Mouse (Mus musculus): ENCODE results near the gene Fam240a. TPM values are rescaled to one million over a fixed set of nuclear protein-coding genes. Genes with fewer than 3 reads are reported as not detected.

The Fam240a gene
- polyA plus RNA-seq, 1 experiment from 2014 or later = not detected

- ATAC-seq (ENCODE audit: insufficient number of reproducible peaks, insufficient read depth, low FRiP score, low read depth) = no peak
- Histone ChIP-seq H3K9ac (replicated peaks; ENCODE audit: low read depth, low read length) (no peak overlapping the region), H3K4me3 (ENCODE audit: low read depth, low read length) (no peak overlapping the region), H3K9me3 (ENCODE audit: control insufficient read depth, low read depth, low read length) (no peaks in the 10 kb centered on the region), H3K4me1 (ENCODE audit: control insufficient read depth, insufficient read depth, low read length) (no peaks in the 10 kb centered on the region), H3K27ac (ENCODE audit: low read length) (no peak overlapping the region), H3K36me3 (ENCODE audit: control insufficient read depth, insufficient read depth, low read length) (no peaks in the 10 kb centered on the region), H3K27me3 (ENCODE audit: control insufficient read depth, insufficient read depth, low read length) (no peaks in the 10 kb centered on the region), H3K4me2 (replicated peaks; ENCODE audit: low read depth, low read length) (no peak overlapping the region)
- 40% methylated on average over 2 of the region's 2 CpGs for WGBS
Observed at GRCm38 (mm10) chr9:110954681-110955445, 38.2 kb upstream of the Fam240a start.

GRCm38 (mm10) chr9:110953550-110954461, 37.1 kb upstream of the Fam240a start:
- no peak overlapping the region for H3K9ac ChIP-seq (replicated peaks; ENCODE audit: low read depth, low read length)
- no peaks in the 10 kb centered on the region for H3K9me3 ChIP-seq (ENCODE audit: control insufficient read depth, low read depth, low read length)
- H3K27me3 ChIP-seq (ENCODE audit: control insufficient read depth, insufficient read depth, low read length) = no peaks in the 10 kb centered on the region
- H3K4me3 ChIP-seq (ENCODE audit: low read depth, low read length) = peak overlapping the region; percentile 45
- peak overlapping the region; percentile 86 for H3K4me2 ChIP-seq (replicated peaks; ENCODE audit: low read depth, low read length)
- WGBS = under 1% methylated on average over 44 of the region's 44 CpGs
- no peak overlapping the region for H3K27ac ChIP-seq (ENCODE audit: low read length)
- H3K36me3 ChIP-seq (ENCODE audit: control insufficient read depth, insufficient read depth, low read length) = no peaks in the 10 kb centered on the region
- ATAC-seq (ENCODE audit: insufficient number of reproducible peaks, insufficient read depth, low FRiP score, low read depth) = peak; percentile 50; the same call in 1 of the 2 replicates
- H3K4me1 ChIP-seq (ENCODE audit: control insufficient read depth, insufficient read depth, low read length) = no peaks in the 10 kb centered on the region

- Histone ChIP-seq H3K4me3 (ENCODE audit: low read depth, low read length) (no peak overlapping the region; the same call in 1 of the 2 replicates), H3K27ac (ENCODE audit: low read length) (no peak overlapping the region), H3K36me3 (ENCODE audit: control insufficient read depth, insufficient read depth, low read length) (no peaks in the 10 kb centered on the region), H3K4me1 (ENCODE audit: control insufficient read depth, insufficient read depth, low read length) (no peaks in the 10 kb centered on the region), H3K9ac (replicated peaks; ENCODE audit: low read depth, low read length) (no peak overlapping the region), H3K4me2 (replicated peaks; ENCODE audit: low read depth, low read length) (peak overlapping the region; percentile 86), H3K27me3 (ENCODE audit: control insufficient read depth, insufficient read depth, low read length) (no peaks in the 10 kb centered on the region), H3K9me3 (ENCODE audit: control insufficient read depth, low read depth, low read length) (no peaks in the 10 kb centered on the region)
- 41% methylated on average over 5 of the region's 5 CpGs for WGBS
- no peak for ATAC-seq (ENCODE audit: insufficient number of reproducible peaks, insufficient read depth, low FRiP score, low read depth)
Observed at GRCm38 (mm10) chr9:110952931-110953549, 36.4 kb upstream of the Fam240a start.

GRCm38 (mm10) chr9:110952398-110952797, 35.7 kb upstream of the Fam240a start:
- H3K4me1 ChIP-seq (ENCODE audit: control insufficient read depth, insufficient read depth, low read length) = no peaks in the 10 kb centered on the region
- 60% methylated on average over 6 of the region's 6 CpGs for WGBS
- no peak overlapping the region for H3K9ac ChIP-seq (replicated peaks; ENCODE audit: low read depth, low read length)
- no peak overlapping the region for H3K27ac ChIP-seq (ENCODE audit: low read length)
- H3K4me3 ChIP-seq (ENCODE audit: low read depth, low read length) = no peak overlapping the region
- no peaks in the 10 kb centered on the region for H3K27me3 ChIP-seq (ENCODE audit: control insufficient read depth, insufficient read depth, low read length)
- H3K9me3 ChIP-seq (ENCODE audit: control insufficient read depth, low read depth, low read length) = no peaks in the 10 kb centered on the region
- ATAC-seq (ENCODE audit: insufficient number of reproducible peaks, insufficient read depth, low FRiP score, low read depth) = no peak
- H3K4me2 ChIP-seq (replicated peaks; ENCODE audit: low read depth, low read length) = no peak overlapping the region
- H3K36me3 ChIP-seq (ENCODE audit: control insufficient read depth, insufficient read depth, low read length) = no peaks in the 10 kb centered on the region

- Histone ChIP-seq H3K4me1 (ENCODE audit: control insufficient read depth, insufficient read depth, low read length) (no peaks in the 10 kb centered on the region), H3K27ac (ENCODE audit: low read length) (no peak overlapping the region), H3K27me3 (ENCODE audit: control insufficient read depth, insufficient read depth, low read length) (no peaks in the 10 kb centered on the region), H3K36me3 (ENCODE audit: control insufficient read depth, insufficient read depth, low read length) (no peaks in the 10 kb centered on the region), H3K4me3 (ENCODE audit: low read depth, low read length) (no peak overlapping the region), H3K9ac (replicated peaks; ENCODE audit: low read depth, low read length) (no peak overlapping the region), H3K9me3 (ENCODE audit: control insufficient read depth, low read depth, low read length) (no peaks in the 10 kb centered on the region), H3K4me2 (replicated peaks; ENCODE audit: low read depth, low read length) (no peak overlapping the region)
- ATAC-seq (ENCODE audit: insufficient number of reproducible peaks, insufficient read depth, low FRiP score, low read depth) = no peak
- 91% methylated on average over 13 of the region's 13 CpGs for WGBS
Observed at GRCm38 (mm10) chr9:110951866-110952265, 35.2 kb upstream of the Fam240a start.

GRCm38 (mm10) chr9:110951397-110951796, 34.7 kb upstream of the Fam240a start, which contains the start of gene Lrrc2:
Lrrc2 (plus strand) TSS chr9:110951545.
- Histone ChIP-seq H3K36me3 (ENCODE audit: control insufficient read depth, insufficient read depth, low read length) (no peaks in the 10 kb centered on the region), H3K27ac (ENCODE audit: low read length) (no peak within 1 kb of the TSS), H3K4me1 (ENCODE audit: control insufficient read depth, insufficient read depth, low read length) (no peaks in the 10 kb centered on the region), H3K27me3 (ENCODE audit: control insufficient read depth, insufficient read depth, low read length) (0 out of 2 replicates have a peak, but pooled peaks cover 3% of the 10 kb centered on the region), H3K4me3 (ENCODE audit: low read depth, low read length) (no peak within 1 kb of the TSS), H3K9me3 (ENCODE audit: control insufficient read depth, low read depth, low read length) (no peaks in the 10 kb centered on the region), H3K9ac (replicated peaks; ENCODE audit: low read depth, low read length) (no peak within 1 kb of the TSS), H3K4me2 (replicated peaks; ENCODE audit: low read depth, low read length) (no peak within 1 kb of the TSS)
- WGBS = 70% methylated on average over 11 of the region's 11 CpGs
- no peak for ATAC-seq (ENCODE audit: insufficient number of reproducible peaks, insufficient read depth, low FRiP score, low read depth)

- Histone ChIP-seq H3K36me3 (ENCODE audit: control insufficient read depth, insufficient read depth, low read length) (no peaks in the 10 kb centered on the region), H3K9ac (replicated peaks; ENCODE audit: low read depth, low read length) (no peak overlapping the region), H3K27me3 (ENCODE audit: control insufficient read depth, insufficient read depth, low read length) (peaks cover 10% of the 10 kb centered on the region; the same call in 1 of the 2 replicates), H3K9me3 (ENCODE audit: control insufficient read depth, low read depth, low read length) (no peaks in the 10 kb centered on the region), H3K4me1 (ENCODE audit: control insufficient read depth, insufficient read depth, low read length) (0 out of 2 replicates have a peak, but pooled peaks cover 4% of the 10 kb centered on the region), H3K4me2 (replicated peaks; ENCODE audit: low read depth, low read length) (no peak overlapping the region), H3K27ac (ENCODE audit: low read length) (no peak overlapping the region), H3K4me3 (ENCODE audit: low read depth, low read length) (no peak overlapping the region)
- WGBS = 97% methylated on average over 3 of the region's 3 CpGs
- no peak for ATAC-seq (ENCODE audit: insufficient number of reproducible peaks, insufficient read depth, low FRiP score, low read depth)
Observed at GRCm38 (mm10) chr9:110950109-110950508, 33.4 kb upstream of the Fam240a start.

GRCm38 (mm10) chr9:110948813-110949310, 32.2 kb upstream of the Fam240a start:
- WGBS = 56% methylated on average over 8 of the region's 8 CpGs
- Histone ChIP-seq H3K36me3 (ENCODE audit: control insufficient read depth, insufficient read depth, low read length) (no peaks in the 10 kb centered on the region), H3K9ac (replicated peaks; ENCODE audit: low read depth, low read length) (no peak overlapping the region), H3K4me1 (ENCODE audit: control insufficient read depth, insufficient read depth, low read length) (0 out of 2 replicates have a peak, but pooled peaks cover 5% of the 10 kb centered on the region), H3K4me3 (ENCODE audit: low read depth, low read length) (no peak overlapping the region), H3K4me2 (replicated peaks; ENCODE audit: low read depth, low read length) (no peak overlapping the region), H3K9me3 (ENCODE audit: control insufficient read depth, low read depth, low read length) (no peaks in the 10 kb centered on the region), H3K27ac (ENCODE audit: low read length) (no peak overlapping the region), H3K27me3 (ENCODE audit: control insufficient read depth, insufficient read depth, low read length) (peaks cover 21% of the 10 kb centered on the region)
- no peak for ATAC-seq (ENCODE audit: insufficient number of reproducible peaks, insufficient read depth, low FRiP score, low read depth)
